Mouse (Mus musculus) midbrain, embryonic 12.5 days (tissue): Measurements from ENCODE around the gene Lamc2. TPM values are rescaled to one million over a fixed set of nuclear protein-coding genes. Genes with fewer than 3 reads are reported as not detected.

Experiments
- ATAC-seq: fragments of 200-750 bp; cut with Nextera tagmentation; 2 replicates; pipeline ENCODE4 v1.8.0; 2017; ENCODE audit warnings: low read depth, moderate TSS enrichment, moderate library complexity; ENCODE audit not compliant: low FRiP score
- H3K27ac ChIP-seq: fragments of 300-500 bp; sonication (generic); replicated peaks from 2 replicates; pipeline ENCODE4 v1.5.1; 2016; ENCODE audit warnings: mild to moderate bottlenecking
- H3K27me3 ChIP-seq: fragments of 300-500 bp; sonication (generic); 2 replicates; pipeline ENCODE4 v1.6.1; 2016; ENCODE audit warnings: mild to moderate bottlenecking
- H3K36me3 ChIP-seq: fragments of 300-500 bp; sonication (generic); 2 replicates; pipeline ENCODE4 v1.6.1; 2016
- H3K4me1 ChIP-seq: fragments of 300-500 bp; sonication (generic); 2 replicates; pipeline ENCODE4 v1.6.1; 2016
- H3K4me2 ChIP-seq: fragments of 300-500 bp; sonication (generic); replicated peaks from 2 replicates; pipeline ENCODE4 v1.6.1; 2016; ENCODE audit warnings: mild to moderate bottlenecking, moderate library complexity
- H3K4me3 ChIP-seq: fragments of 300-500 bp; sonication (generic); 2 replicates; pipeline ENCODE4 v1.5.1; 2016; ENCODE audit warnings: mild to moderate bottlenecking
- H3K9ac ChIP-seq: fragments of 300-500 bp; sonication (generic); replicated peaks from 2 replicates; pipeline ENCODE4 v1.6.1; 2016; ENCODE audit warnings: mild to moderate bottlenecking, moderate library complexity
- H3K9me3 ChIP-seq: fragments of 300-500 bp; sonication (generic); 2 replicates; pipeline ENCODE4 v1.6.1; 2016; ENCODE audit warnings: mild to moderate bottlenecking
- WGBS: fragments of 180-500 bp; shearing (Covaris S2); methylation state at CpG from one replicate; pipeline ENCODE4 v1.1.7; 2016; 5-methylcytosine and 5-hydroxymethylcytosine counted together
- polyA plus RNA-seq: library from polyadenylated mRNA; unstranded; fragments of >200 nt; fragmentation: Nextera tagmentation; extraction: Ambion mirVana; gene quantifications from 2 replicates; pipeline ENCODE4 v1.2.1, GENCODE M21; 2016

Gene Lamc2
- polyA plus RNA-seq, 1 experiment from 2014 or later = 0.88 TPM

DNA sequence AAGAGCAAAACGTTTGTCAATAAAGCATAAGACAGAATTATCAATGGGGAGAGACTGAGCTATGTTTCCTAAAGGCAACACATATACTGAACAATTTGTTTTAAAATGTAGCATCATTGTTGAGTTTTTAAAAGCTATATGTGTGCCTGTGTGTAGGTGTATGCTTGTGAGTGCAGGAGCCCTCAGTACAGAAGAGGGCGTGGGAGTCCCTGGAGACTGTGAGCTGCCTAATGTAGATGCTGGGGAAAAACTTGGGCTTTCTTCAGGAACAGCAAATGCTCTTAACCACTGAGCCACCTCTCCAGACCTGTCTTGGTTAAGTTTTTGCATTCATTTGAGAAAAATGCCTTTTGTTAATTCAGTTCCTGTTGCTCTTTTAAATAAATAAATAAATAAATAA is 24.0 kb upstream of the Lamc2 start:
- no peak for ATAC-seq
- no peaks in the 10 kb centered on the region for H3K27me3 ChIP-seq
- H3K27ac ChIP-seq = no peak overlapping the region
- no peak overlapping the region for H3K4me2 ChIP-seq
- no peak overlapping the region for H3K9ac ChIP-seq
- no peaks in the 10 kb centered on the region for H3K36me3 ChIP-seq
- WGBS = 91% methylated on average over 2 of the region's 2 CpGs
- H3K9me3 ChIP-seq = no peaks in the 10 kb centered on the region
- no peaks in the 10 kb centered on the region for H3K4me1 ChIP-seq
- no peak overlapping the region for H3K4me3 ChIP-seq

DNA sequence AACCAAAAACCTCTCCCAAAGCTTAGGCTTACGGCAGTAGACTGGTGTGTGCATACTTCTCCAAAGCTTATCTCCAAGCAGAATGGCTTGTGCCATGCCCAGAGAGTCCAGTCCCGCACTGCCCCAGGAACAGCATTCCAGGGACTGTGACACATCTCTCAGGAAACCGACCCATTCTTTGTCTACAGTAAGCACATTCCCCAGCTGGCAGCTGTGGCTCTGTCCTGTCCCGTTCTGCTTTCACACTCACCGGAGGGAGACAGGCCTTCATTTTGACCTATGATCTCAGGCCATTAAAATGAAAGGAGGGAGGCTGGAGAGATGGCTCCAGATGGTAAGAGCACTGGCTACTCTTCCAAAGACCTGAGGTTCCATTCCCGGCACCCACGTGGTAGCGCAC is 15.9 kb upstream of the Lamc2 start:
- Histone ChIP-seq H3K4me1 (peaks cover 20% of the 10 kb centered on the region), H3K27me3 (no peaks in the 10 kb centered on the region; the same call in 1 of the 2 replicates), H3K27ac (0 out of 2 replicates have a peak overlapping the region, but pooled peaks have one; percentile 10), H3K9me3 (no peaks in the 10 kb centered on the region), H3K4me2 (no peak overlapping the region), H3K9ac (no peak overlapping the region), H3K36me3 (no peaks in the 10 kb centered on the region), H3K4me3 (no peak overlapping the region)
- ATAC-seq = peak; percentile 75
- WGBS = 34% methylated on average over 8 of the region's 8 CpGs

DNA sequence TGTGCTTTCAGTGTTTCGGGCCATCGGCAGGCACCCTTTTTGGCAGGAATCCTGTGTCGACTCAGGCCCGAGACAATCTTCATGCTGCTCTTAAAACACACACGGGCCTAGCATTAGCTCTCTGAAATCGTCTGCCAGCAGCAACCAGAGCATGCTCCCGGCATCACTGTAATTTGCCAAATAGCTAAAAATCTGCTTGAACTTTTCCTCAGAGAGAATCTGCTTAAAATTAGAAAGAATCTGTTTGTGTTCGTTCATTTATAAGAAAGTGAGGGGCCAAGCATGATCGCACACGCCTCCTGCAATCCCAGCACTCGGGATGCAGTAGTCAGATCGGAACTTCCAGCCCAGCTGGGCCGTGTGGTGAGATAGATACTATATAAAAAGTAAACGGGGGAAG is 15.2 kb upstream of the Lamc2 start:
- no peaks in the 10 kb centered on the region for H3K36me3 ChIP-seq
- H3K27ac ChIP-seq = 0 out of 2 replicates have a peak overlapping the region, but pooled peaks have one; percentile 25
- no peaks in the 10 kb centered on the region for H3K9me3 ChIP-seq
- WGBS = 42% methylated on average over 14 of the region's 14 CpGs
- H3K4me1 ChIP-seq = peaks cover 20% of the 10 kb centered on the region
- no peak for ATAC-seq
- H3K9ac ChIP-seq = no peak overlapping the region
- no peak overlapping the region for H3K4me2 ChIP-seq
- no peak overlapping the region for H3K4me3 ChIP-seq
- no peaks in the 10 kb centered on the region; the same call in 1 of the 2 replicates for H3K27me3 ChIP-seq

DNA sequence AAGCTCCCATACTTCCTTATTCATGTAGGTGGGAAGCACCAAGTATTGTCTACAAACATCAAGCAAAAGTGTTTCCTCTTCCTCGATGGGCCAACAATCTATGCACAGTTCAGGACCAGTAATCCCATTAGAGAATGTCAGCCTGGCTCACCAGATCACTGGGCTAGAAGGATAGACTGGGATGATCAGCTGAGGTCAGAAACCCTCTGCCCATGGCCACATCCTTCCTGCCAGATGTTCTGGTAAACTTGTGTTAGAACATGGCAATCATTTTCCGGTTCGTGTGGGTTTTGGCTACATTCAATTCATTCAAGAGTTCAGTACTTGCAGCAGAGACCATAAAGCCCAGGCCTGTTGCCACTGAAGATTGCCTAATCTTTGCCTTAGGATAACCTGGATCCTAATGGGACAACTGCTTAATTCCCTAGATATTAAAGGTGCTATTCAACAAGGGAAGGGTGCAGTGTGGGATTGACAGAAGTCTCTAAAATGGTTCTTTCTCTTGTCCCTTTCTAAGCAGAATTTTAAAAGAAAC is 11.1 kb upstream of the Lamc2 start:
- H3K9ac ChIP-seq = no peak overlapping the region
- 76% methylated on average over 3 of the region's 3 CpGs for WGBS
- H3K4me1 ChIP-seq = peaks cover 20% of the 10 kb centered on the region
- H3K27me3 ChIP-seq = no peaks in the 10 kb centered on the region
- H3K27ac ChIP-seq = no peak overlapping the region
- H3K4me3 ChIP-seq = no peak overlapping the region
- no peak overlapping the region for H3K4me2 ChIP-seq
- H3K36me3 ChIP-seq = no peaks in the 10 kb centered on the region
- H3K9me3 ChIP-seq = no peaks in the 10 kb centered on the region
- ATAC-seq = no peak

DNA sequence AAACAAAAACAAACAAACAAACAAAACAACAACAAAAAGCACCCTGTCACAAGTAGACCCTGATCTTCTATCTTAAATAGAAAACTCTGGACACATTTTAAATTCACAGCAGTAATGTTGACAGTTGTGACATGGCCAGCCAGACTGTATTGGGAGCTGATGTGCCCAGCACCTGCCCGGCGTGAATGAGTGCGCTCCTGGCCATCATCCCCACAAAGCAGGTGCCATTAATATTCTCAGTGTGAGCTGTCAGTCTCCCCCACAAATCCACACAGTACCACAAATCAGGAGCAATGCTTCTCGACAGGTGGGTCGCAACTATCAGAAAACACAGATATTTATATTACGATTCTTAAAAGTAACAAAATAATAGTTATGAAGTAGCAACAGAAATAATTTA is 6.7 kb upstream of the Lamc2 start:
- Histone ChIP-seq H3K27me3 (peaks cover 6% of the 10 kb centered on the region), H3K27ac (no peak overlapping the region), H3K36me3 (no peaks in the 10 kb centered on the region), H3K9ac (no peak overlapping the region), H3K4me3 (no peak overlapping the region), H3K4me1 (peaks cover 15% of the 10 kb centered on the region), H3K4me2 (no peak overlapping the region), H3K9me3 (no peaks in the 10 kb centered on the region)
- 90% methylated on average over 6 of the region's 6 CpGs for WGBS
- no peak for ATAC-seq

DNA sequence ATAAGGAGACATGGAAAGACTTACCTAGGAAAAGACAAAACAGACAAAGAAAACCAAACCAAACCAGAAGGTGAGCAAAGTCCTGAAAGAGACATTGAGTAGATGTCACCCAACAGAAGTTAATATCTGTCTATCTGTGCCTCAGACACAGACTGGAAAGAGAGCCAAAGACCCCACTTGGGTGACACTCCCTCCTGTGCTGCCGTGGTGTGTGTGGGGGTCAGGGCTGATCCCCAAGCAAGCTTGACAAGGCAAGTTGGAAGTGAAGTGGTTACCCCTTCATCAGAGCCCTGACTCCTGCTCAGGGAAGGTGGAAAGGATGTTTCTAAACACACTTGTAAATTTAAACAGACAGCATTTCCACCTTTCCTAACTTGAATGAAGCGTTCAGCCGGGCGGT is 6.1 kb upstream of the Lamc2 start:
- Histone ChIP-seq H3K27ac (no peak overlapping the region; the same call in 1 of the 2 replicates), H3K36me3 (no peaks in the 10 kb centered on the region), H3K27me3 (peaks cover 8% of the 10 kb centered on the region), H3K4me2 (no peak overlapping the region), H3K9ac (no peak overlapping the region), H3K4me3 (no peak overlapping the region), H3K4me1 (peaks cover 15% of the 10 kb centered on the region), H3K9me3 (no peaks in the 10 kb centered on the region)
- ATAC-seq = no peak
- 85% methylated on average over 4 of the region's 4 CpGs for WGBS

DNA sequence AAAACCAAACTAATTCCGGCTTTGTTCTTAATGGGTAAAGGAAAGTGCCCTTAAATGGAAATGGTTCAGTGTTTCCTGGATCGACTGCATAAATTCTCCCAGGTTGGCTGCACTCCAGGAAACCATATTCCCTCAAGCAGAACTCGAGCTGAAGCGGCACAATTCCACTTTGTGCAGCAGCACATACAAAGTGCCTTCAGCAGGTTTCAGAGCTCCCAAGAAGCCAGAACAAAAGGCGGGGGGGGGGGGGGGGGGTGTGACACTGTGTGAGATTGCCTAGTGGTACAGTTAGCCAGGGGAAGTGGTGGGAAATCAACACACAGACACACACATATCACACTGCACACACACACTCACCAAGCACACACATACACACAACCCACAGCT is 5.7 kb upstream of the Lamc2 start:
- peak; percentile 58 for ATAC-seq
- no peak overlapping the region for H3K9ac ChIP-seq
- 21% methylated on average over 4 of the region's 5 CpGs for WGBS
- peaks cover 15% of the 10 kb centered on the region for H3K4me1 ChIP-seq
- no peak overlapping the region for H3K4me3 ChIP-seq
- no peak overlapping the region for H3K4me2 ChIP-seq
- no peaks in the 10 kb centered on the region for H3K36me3 ChIP-seq
- H3K9me3 ChIP-seq = no peaks in the 10 kb centered on the region
- H3K27me3 ChIP-seq = peaks cover 12% of the 10 kb centered on the region
- H3K27ac ChIP-seq = no peak overlapping the region; the same call in 1 of the 2 replicates

DNA sequence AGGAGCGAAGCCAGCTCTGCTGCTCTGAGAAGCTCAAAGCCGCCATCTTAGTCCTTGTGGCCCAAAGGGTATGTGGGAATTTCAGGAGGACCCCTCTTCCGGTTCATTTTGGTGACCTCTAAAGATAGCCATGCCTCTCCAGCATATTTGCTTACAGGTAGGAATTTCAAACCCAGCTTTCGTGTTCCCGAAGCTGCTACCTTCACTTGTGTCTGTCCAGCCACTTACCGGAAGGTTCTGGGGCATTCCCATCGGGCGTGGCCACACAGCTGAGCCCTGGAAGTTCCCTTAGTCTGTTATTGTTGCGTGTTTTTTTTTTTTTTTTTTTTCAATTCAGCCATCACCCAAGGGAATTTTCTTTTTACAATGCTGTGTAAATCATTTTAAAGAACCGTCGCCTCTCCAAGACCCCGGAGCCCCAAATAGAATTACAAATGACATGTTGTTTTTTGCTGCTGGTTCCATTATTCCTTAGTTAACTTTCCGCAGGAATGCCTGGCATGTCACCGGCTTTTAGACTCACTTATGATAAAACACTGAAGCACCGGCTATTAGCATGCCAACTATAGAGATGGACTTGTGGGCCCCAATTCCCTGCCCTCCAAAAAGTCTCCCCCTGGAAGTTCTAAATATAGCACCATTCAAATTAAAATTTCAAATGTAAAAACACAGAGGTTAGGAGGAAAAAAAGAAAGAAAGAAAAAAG is 5.1 kb upstream of the Lamc2 start:
- Histone ChIP-seq H3K27me3 (peaks cover 17% of the 10 kb centered on the region), H3K4me2 (no peak overlapping the region), H3K36me3 (no peaks in the 10 kb centered on the region), H3K9me3 (no peaks in the 10 kb centered on the region), H3K4me3 (no peak overlapping the region), H3K4me1 (peaks cover 18% of the 10 kb centered on the region), H3K27ac (peak overlapping the region; percentile 8; the same call in 1 of the 2 replicates), H3K9ac (no peak overlapping the region)
- peak; percentile 65 for ATAC-seq
- 60% methylated on average over 15 of the region's 15 CpGs for WGBS

DNA sequence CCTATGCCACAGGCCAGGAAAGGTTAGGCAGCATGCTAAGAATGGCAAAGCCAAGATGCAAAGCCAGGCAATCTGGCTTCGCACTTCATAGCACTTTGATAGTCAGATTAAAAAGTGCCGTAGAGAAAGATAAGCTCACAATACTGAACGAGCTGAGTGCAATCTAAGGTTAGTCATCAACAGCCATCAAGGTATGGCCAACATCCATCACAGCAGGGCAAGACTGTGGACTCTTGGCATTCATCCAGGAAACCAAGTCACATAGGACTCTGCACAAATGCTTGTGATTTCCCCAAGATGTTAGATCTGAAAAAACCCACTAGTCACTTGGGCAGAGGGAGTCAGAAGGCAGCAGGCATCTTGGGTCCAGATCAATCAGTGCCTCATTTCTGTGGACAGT is 1.8 kb upstream of the Lamc2 start:
- Histone ChIP-seq H3K9me3 (no peaks in the 10 kb centered on the region), H3K9ac (no peak overlapping the region), H3K4me3 (no peak overlapping the region), H3K27me3 (peaks cover 48% of the 10 kb centered on the region), H3K27ac (no peak overlapping the region), H3K36me3 (no peaks in the 10 kb centered on the region), H3K4me2 (no peak overlapping the region), H3K4me1 (peaks cover 29% of the 10 kb centered on the region)
- ATAC-seq = no peak
- WGBS = 83% methylated on average over 3 of the region's 3 CpGs

DNA sequence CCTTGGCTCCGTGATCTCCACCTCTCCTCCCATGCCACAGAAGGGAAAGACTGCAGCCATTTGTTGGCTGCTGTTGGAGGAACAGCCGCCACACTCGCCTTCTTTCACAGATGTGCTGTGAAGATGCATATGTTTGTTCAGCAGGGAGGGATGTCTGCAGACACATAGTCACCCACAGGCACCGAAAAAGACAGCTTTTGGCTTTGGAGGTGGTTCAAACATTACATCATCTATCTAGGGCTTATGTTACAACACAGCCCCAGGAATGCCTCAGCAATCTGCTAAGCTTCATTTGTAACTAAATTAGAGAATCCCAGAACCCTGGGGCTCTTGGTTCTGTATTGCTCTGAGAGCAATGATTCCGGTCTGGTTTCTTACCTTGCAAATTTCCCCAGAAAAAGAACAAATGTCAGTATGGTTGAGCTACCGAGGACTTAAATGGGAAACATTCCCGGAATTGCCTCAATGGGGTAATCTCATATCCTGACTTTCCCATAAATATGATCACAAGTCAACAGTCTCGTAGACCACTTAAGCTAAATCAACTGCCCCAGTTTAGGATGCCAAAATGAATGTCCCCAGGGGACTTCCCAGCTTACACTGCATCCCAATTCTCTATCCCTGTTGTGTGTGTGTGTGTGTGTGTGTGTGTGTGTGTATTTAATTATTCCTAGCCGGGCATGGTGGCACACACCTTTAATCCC is 5.5 kb downstream of the Lamc2 start:
- Histone ChIP-seq H3K4me3 (no peak overlapping the region), H3K36me3 (no peaks in the 10 kb centered on the region), H3K4me1 (peaks cover 5% of the 10 kb centered on the region; the same call in 1 of the 2 replicates), H3K4me2 (no peak overlapping the region), H3K9ac (no peak overlapping the region), H3K27me3 (peaks cover 25% of the 10 kb centered on the region), H3K9me3 (no peaks in the 10 kb centered on the region), H3K27ac (no peak overlapping the region)
- WGBS = 71% methylated on average over 9 of the region's 9 CpGs
- no peak for ATAC-seq

DNA sequence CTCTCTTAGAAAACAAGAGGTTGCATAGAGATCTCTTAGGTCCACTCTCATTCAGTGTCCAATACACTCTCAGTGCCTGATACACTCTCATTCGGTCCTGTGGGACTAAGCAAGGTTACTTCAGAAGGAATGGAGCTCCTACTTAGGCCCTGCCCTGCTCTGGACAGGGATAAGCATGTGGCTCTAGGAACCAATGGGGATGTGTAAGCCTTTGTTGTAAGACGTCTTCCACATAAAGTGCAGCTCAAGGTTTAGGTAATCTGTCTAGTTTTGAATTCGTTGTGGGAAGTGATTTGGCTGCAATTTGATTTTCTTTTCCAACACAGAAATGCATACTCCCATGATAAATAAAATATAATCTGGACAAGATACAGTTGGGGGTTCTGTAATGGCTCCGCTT is 6.1 kb downstream of the Lamc2 start:
- H3K4me2 ChIP-seq = no peak overlapping the region
- WGBS = 79% methylated on average over 4 of the region's 4 CpGs
- H3K9ac ChIP-seq = no peak overlapping the region
- no peaks in the 10 kb centered on the region for H3K9me3 ChIP-seq
- H3K4me1 ChIP-seq = no peaks in the 10 kb centered on the region
- ATAC-seq = no peak
- H3K36me3 ChIP-seq = no peaks in the 10 kb centered on the region
- peaks cover 19% of the 10 kb centered on the region for H3K27me3 ChIP-seq
- no peak overlapping the region for H3K27ac ChIP-seq
- H3K4me3 ChIP-seq = no peak overlapping the region

DNA sequence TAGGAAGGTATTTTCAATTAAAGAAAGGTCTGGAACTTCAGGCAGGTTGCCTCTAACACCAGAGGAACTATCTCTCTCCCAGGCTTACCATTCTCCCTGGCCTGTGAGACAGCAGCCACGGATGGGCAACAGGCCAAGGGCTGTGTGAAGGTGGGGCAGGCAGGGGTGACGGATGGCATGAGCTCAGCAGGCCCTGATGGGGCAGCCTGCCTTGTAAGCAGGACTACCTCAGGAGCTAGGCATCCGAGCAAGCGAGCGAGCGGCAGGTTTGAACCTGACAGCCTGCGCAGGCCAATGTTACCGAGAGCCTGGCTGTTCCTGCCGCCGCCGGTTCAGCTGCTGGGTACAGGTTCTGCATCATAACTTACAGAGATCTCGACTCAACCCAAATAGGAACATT is 11.4 kb downstream of the Lamc2 start:
- no peaks in the 10 kb centered on the region for H3K27me3 ChIP-seq
- H3K4me3 ChIP-seq = no peak overlapping the region
- 74% methylated on average over 12 of the region's 12 CpGs for WGBS
- H3K9me3 ChIP-seq = no peaks in the 10 kb centered on the region
- no peak for ATAC-seq
- peaks cover 13% of the 10 kb centered on the region for H3K4me1 ChIP-seq
- H3K27ac ChIP-seq = no peak overlapping the region
- H3K36me3 ChIP-seq = no peaks in the 10 kb centered on the region
- no peak overlapping the region for H3K4me2 ChIP-seq
- H3K9ac ChIP-seq = no peak overlapping the region
